Mouse (Mus musculus) thymus, adult 2 months (tissue): Measurements from ENCODE around the gene Ipcef1. TPM values are rescaled to one million over a fixed set of nuclear protein-coding genes. Genes with fewer than 3 reads are reported as not detected.

Experiments
- DNase-seq: peaks from one replicate; pipeline ENCODE4 v3.0.0; 2021
- H3K27ac ChIP-seq: fragments of 200-500 bp; 2 replicates; pipeline ENCODE4 v1.5.1; 2012; ENCODE audit warnings: low read length, control low read depth; ENCODE audit not compliant: control insufficient read depth, insufficient read depth
- H3K27me3 ChIP-seq: fragments of 200-500 bp; 2 replicates; pipeline ENCODE4 v1.6.1; 2012; ENCODE audit warnings: mild to moderate bottlenecking, low read length, moderate library complexity, mixed read lengths; ENCODE audit not compliant: control insufficient read depth, insufficient read depth
- H3K36me3 ChIP-seq: fragments of 200-500 bp; 2 replicates; pipeline ENCODE4 v1.6.1; 2012; ENCODE audit warnings: mild to moderate bottlenecking, low read length, moderate library complexity; ENCODE audit not compliant: control insufficient read depth, insufficient read depth
- H3K4me1 ChIP-seq: fragments of 200-500 bp; replicated peaks from 2 replicates; pipeline ENCODE4 v1.6.1; 2012; ENCODE audit warnings: low read length; ENCODE audit not compliant: control insufficient read depth, insufficient read depth
- H3K4me3 ChIP-seq: fragments of 200-500 bp; 2 replicates; pipeline ENCODE4 v1.5.1; 2012; ENCODE audit warnings: mild to moderate bottlenecking, low read length, control low read depth, moderate library complexity; ENCODE audit not compliant: control insufficient read depth, insufficient read depth
- CTCF ChIP-seq: fragments of 200-500 bp; IDR thresholded peaks from 2 replicates; pipeline ENCODE4 v1.5.1; 2012; ENCODE audit warnings: mild to moderate bottlenecking, control low read depth, low read length, moderate library complexity, borderline replicate concordance; ENCODE audit not compliant: control insufficient read depth, poor library complexity, insufficient read depth; ENCODE audit errors: extremely low read depth
- POLR2A ChIP-seq: fragments of 200-500 bp; IDR thresholded peaks from 2 replicates; pipeline ENCODE4 v1.6.1; 2012; ENCODE audit warnings: mild to moderate bottlenecking, low read length, control low read depth, moderate library complexity; ENCODE audit not compliant: control insufficient read depth, poor library complexity, insufficient read depth; ENCODE audit errors: extremely low read depth
- WGBS: fragments of 180-500 bp; shearing (Covaris S2); methylation state at CpG from one replicate; pipeline ENCODE4 v1.1.7; 2018; 5-methylcytosine and 5-hydroxymethylcytosine counted together
- polyA plus RNA-seq: library from polyadenylated mRNA; depleted of rRNA; stranded (reverse); fragments of >200 nt; gene quantifications from 2 replicates; pipeline ENCODE4 v1.2.3, GENCODE M21; 2012; rRNA removed

The Ipcef1 gene
- polyA plus RNA-seq, result 6.5 and 7.6 TPM in 2 replicates

GRCm38 (mm10) chr10:7052315-7053017 lies at the start of gene Ipcef1:
Ipcef1 (minus strand) TSS chr10:7052478.
- Histone ChIP-seq H3K27ac (no peak within 1 kb of the TSS), H3K27me3 (no peaks in the 10 kb centered on the region), H3K36me3 (no peaks in the 10 kb centered on the region), H3K4me1 (no peaks in the 10 kb centered on the region), H3K4me3 (no peak within 1 kb of the TSS)
- 41% methylated on average over 12 of the region's 12 CpGs for WGBS
- no peak for DNase-seq
- no peak for TF ChIP-seq CTCF
- TF ChIP-seq POLR2A, result no peak

DNA sequence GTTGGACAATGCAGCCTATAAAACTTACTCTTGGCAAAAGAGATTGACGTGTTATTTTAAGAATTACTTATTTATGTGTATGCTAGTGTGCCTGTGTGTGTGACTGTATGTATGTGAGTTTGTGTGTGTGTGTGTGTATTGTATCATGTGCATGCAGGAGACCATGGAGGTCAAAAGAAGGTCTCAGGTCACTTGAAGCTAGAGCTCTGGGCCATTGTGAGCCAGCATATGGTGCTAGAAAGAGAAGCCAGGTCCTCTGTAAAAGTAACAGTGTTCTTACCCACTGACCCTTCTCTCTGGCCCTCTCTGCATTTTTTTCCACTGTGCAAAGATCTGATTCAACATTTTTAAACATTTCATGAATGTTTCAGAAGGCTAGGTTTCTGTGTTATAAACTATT lies 25.7 kb upstream of the Ipcef1 start:
- no peak overlapping the region for H3K4me3 ChIP-seq
- no peaks in the 10 kb centered on the region for H3K27me3 ChIP-seq
- H3K4me1 ChIP-seq, result no peaks in the 10 kb centered on the region
- no peak for DNase-seq
- H3K36me3 ChIP-seq, result no peaks in the 10 kb centered on the region
- 94% methylated on average over 1 of the region's 1 CpGs for WGBS
- no peak overlapping the region for H3K27ac ChIP-seq
- TF ChIP-seq CTCF (no peak), POLR2A (no peak)

GRCm38 (mm10) chr10:7077389-7077808 lies 25.1 kb upstream of the Ipcef1 start:
- H3K27me3 ChIP-seq, result no peaks in the 10 kb centered on the region
- H3K4me3 ChIP-seq, result no peak overlapping the region
- WGBS, result 92% methylated on average over 7 of the region's 7 CpGs
- no peak for TF ChIP-seq CTCF
- no peak for TF ChIP-seq POLR2A
- no peak for DNase-seq
- no peak overlapping the region for H3K27ac ChIP-seq
- no peaks in the 10 kb centered on the region for H3K36me3 ChIP-seq
- no peaks in the 10 kb centered on the region for H3K4me1 ChIP-seq

- Histone ChIP-seq H3K4me1 (no peaks in the 10 kb centered on the region), H3K4me3 (no peak overlapping the region), H3K36me3 (no peaks in the 10 kb centered on the region), H3K27me3 (no peaks in the 10 kb centered on the region), H3K27ac (no peak overlapping the region)
- DNase-seq, result no peak
- no peak for TF ChIP-seq CTCF
- no peak for TF ChIP-seq POLR2A
- WGBS, result 70% methylated on average over 7 of the region's 8 CpGs
Observed at GRCm38 (mm10) chr10:7076662-7077211, 24.5 kb upstream of the Ipcef1 start.

DNA sequence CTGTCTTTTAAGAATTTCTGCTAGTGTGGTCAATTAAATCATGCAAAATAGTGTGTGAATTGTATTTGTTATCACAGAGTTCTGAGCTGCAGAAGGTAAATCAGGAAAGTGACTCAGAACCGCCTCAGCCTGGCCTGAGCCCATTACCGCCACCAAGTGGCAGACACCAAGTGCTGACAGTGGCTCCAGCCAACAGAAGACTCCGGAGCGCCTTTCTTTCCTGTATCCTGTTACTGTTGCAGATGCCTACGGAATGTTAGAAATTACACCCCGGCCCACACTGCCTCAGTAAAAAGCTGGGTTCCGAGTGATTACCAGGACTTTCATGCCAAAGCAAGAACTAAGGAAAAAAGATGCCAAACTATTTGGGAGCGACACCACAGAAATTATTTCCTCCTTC lies 23.9 kb upstream of the Ipcef1 start:
- Histone ChIP-seq H3K27ac (no peak overlapping the region), H3K4me1 (no peaks in the 10 kb centered on the region), H3K36me3 (no peaks in the 10 kb centered on the region), H3K27me3 (no peaks in the 10 kb centered on the region), H3K4me3 (no peak overlapping the region)
- TF ChIP-seq POLR2A (no peak), CTCF (peak; percentile 77)
- 22% methylated on average over 8 of the region's 8 CpGs for WGBS
- DNase-seq, result peak; percentile 62

GRCm38 (mm10) chr10:7075661-7076060 lies 23.4 kb upstream of the Ipcef1 start:
- WGBS, result 95% methylated on average over 2 of the region's 2 CpGs

More at GRCm38 (mm10) chr10:7075661-7076060, 23.4 kb upstream of the Ipcef1 start:
- TF ChIP-seq POLR2A (no peak), CTCF (no peak)
- Histone ChIP-seq H3K4me1 (no peaks in the 10 kb centered on the region), H3K36me3 (no peaks in the 10 kb centered on the region), H3K4me3 (no peak overlapping the region), H3K27me3 (no peaks in the 10 kb centered on the region), H3K27ac (no peak overlapping the region)
- DNase-seq, result no peak
